Mouse (Mus musculus) lung, postnatal 0 days (tissue): ENCODE data around the gene Tob1.

Experiments
- CTCF ChIP-seq: IDR thresholded peaks from 2 replicates; pipeline ENCODE4 v1.5.1; 2016; ENCODE audit warnings: antibody characterized with exemption, mild to moderate bottlenecking
- EP300 ChIP-seq: IDR thresholded peaks from 2 replicates; pipeline ENCODE4 v1.6.1; 2016; ENCODE audit warnings: antibody characterized with exemption, mild to moderate bottlenecking, control low read depth

- TF ChIP-seq CTCF (no peak), EP300 (no peak)
Observed at GRCm38 (mm10) chr11:94189579-94189978, 21.7 kb upstream of the Tob1 start.
